Comparison of ENCODE assay signal across 9 mouse cellular contexts in genomic region chr11:48771691-48772090, GRCm38 (mm10). TPM values are rescaled to one million over a fixed set of nuclear protein-coding genes. Genes with fewer than 3 reads are reported as not detected.
DNase-seq lines count a peak whose midpoint lies in the region; ATAC-seq and TF ChIP-seq lines count a peak whose summit lies in the region.
"Had no signal": no experiment of that assay in that cellular context is flagged by ENCODE, and none has a peak within 500 bp of the region (broad histone marks: within the 10 kb centered on the region; RNA-seq: fewer than 3 reads in every experiment).

No protein-coding gene starts in this region.

- H3K27ac ChIP-seq in cerebellum, adult 2 months (ENCODE audit: insufficient read depth, low read length), result no peak overlapping the region
- H3K27ac ChIP-seq in liver, adult 2 months (replicated peaks; ENCODE audit: insufficient read depth, low read depth, low read length), result no peak overlapping the region
- no peak overlapping the region for H3K27ac ChIP-seq in liver, embryonic 11.5 days (ENCODE audit: low read depth, low read length)
- H3K27ac ChIP-seq: midbrain, embryonic 12.5 days had no signal

- no peaks in the 10 kb centered on the region for H3K27me3 ChIP-seq in cerebellum, adult 2 months (ENCODE audit: control insufficient read depth, insufficient read depth, low read length)
- H3K27me3 ChIP-seq in liver, adult 2 months (ENCODE audit: control insufficient read depth, insufficient read depth, low read length), result no peaks in the 10 kb centered on the region
- H3K27me3 ChIP-seq in liver, embryonic 11.5 days (replicated peaks; ENCODE audit: control insufficient read depth, insufficient read depth, low read length), result no peaks in the 10 kb centered on the region
- H3K27me3 ChIP-seq: midbrain, embryonic 12.5 days had no signal

- ATAC-seq in liver, embryonic 11.5 days (replicated peaks; ENCODE audit: low FRiP score), result no peak
- peak; percentile 75 for ATAC-seq in megakaryocyte progenitor cell, adult 5-6 weeks (replicated peaks; ENCODE audit: poor library complexity)

- TF ChIP-seq POLR2A in cerebellum, adult 2 months (IDR thresholded peaks at IDR 0.05; ENCODE audit: borderline replicate concordance, insufficient read depth, low read length), result no peak
- TF ChIP-seq POLR2A in liver, adult 2 months (IDR thresholded peaks at IDR 0.05; ENCODE audit: extremely low read depth, insufficient read depth, low read length), result no peak

- H3K79me2 ChIP-seq in liver, adult 2 months (ENCODE audit: control insufficient read depth, insufficient read depth, low read length), result no peaks in the 10 kb centered on the region

- no peaks in the 10 kb centered on the region for H3K36me3 ChIP-seq in liver, adult 2 months (ENCODE audit: control insufficient read depth, insufficient read depth, low read length)
- H3K36me3 ChIP-seq in liver, embryonic 11.5 days (ENCODE audit: control insufficient read depth, insufficient read depth, low read length), result no peaks in the 10 kb centered on the region
- H3K36me3 ChIP-seq: midbrain, embryonic 12.5 days had no signal

- no peak for DNase-seq in cerebellum, adult 2 months
- DNase-seq in cerebellum, postnatal 36 days, result no peak
- DNase-seq in liver, adult 2 months (ENCODE audit: extremely low read depth, low read depth, low spot score), result peak; percentile 24
- DNase-seq in liver, embryonic 11.5 days (ENCODE audit: low spot score), result no peak
- DNase-seq in brain, adult 2 months (ENCODE audit: low read depth, low spot score), result peak; percentile 46
- no peak for DNase-seq in left cerebral cortex, postnatal 4 days
- no peak for DNase-seq in left cerebral cortex, adult 11 months (ENCODE audit: low spot score)

- peak; percentile 59; the same call in 1 of the 2 replicates for TF ChIP-seq CTCF in cerebellum, adult 2 months (IDR thresholded peaks at IDR 0.05; ENCODE audit: borderline replicate concordance, insufficient read depth, low read depth, low read length)
- TF ChIP-seq CTCF in liver, adult 2 months (IDR thresholded peaks at IDR 0.05; ENCODE audit: low read depth, low read length), result peak; percentile 82

- intact Hi-C loops in left cerebral cortex, postnatal 4 days (cut with DNase I), result loop anchor here (5.0 to 10.0 kb wide), 3 partner anchors 594 to 1927 kb away; no protein-coding TSS in a partner anchor

- no peak overlapping the region for H3K9ac ChIP-seq in liver, adult 2 months (ENCODE audit: low read depth, low read length)
- no peak overlapping the region for H3K9ac ChIP-seq in liver, embryonic 11.5 days (ENCODE audit: low read depth, low read length)
- H3K9ac ChIP-seq: midbrain, embryonic 12.5 days had no signal

- no peak overlapping the region for H3K4me2 ChIP-seq in liver, embryonic 11.5 days
- H3K4me2 ChIP-seq: midbrain, embryonic 12.5 days had no signal

- no peak overlapping the region for H3K4me3 ChIP-seq in cerebellum, adult 2 months (replicated peaks; ENCODE audit: insufficient read depth, low read depth, low read length)
- no peak overlapping the region for H3K4me3 ChIP-seq in liver, adult 2 months (ENCODE audit: insufficient read depth, low read depth, low read length)
- no peak overlapping the region for H3K4me3 ChIP-seq in liver, embryonic 11.5 days (ENCODE audit: low read depth, low read length)
- H3K4me3 ChIP-seq: midbrain, embryonic 12.5 days had no signal

- no peaks in the 10 kb centered on the region for H3K4me1 ChIP-seq in cerebellum, adult 2 months (ENCODE audit: control insufficient read depth, insufficient read depth, low read length)
- H3K4me1 ChIP-seq in liver, adult 2 months (ENCODE audit: control insufficient read depth, insufficient read depth, low read length), result no peaks in the 10 kb centered on the region
- 0 out of 2 replicates have a peak, but pooled peaks cover 2% of the 10 kb centered on the region for H3K4me1 ChIP-seq in liver, embryonic 11.5 days (replicated peaks; ENCODE audit: control insufficient read depth, insufficient read depth, low read length)

- WGBS in cerebellum, adult 2 months, result 4% methylated on average over 2 of the region's 2 CpGs
- 4% methylated on average over 2 of the region's 2 CpGs for WGBS in liver, adult 2 months
- WGBS in liver, embryonic 11.5 days, result 2% methylated on average over 2 of the region's 2 CpGs

- no peaks in the 10 kb centered on the region for H3K9me3 ChIP-seq in liver, embryonic 11.5 days (ENCODE audit: control insufficient read depth, low read length)
- H3K9me3 ChIP-seq: midbrain, embryonic 12.5 days had no signal

RNA-seq across cellular contexts. Expression of gene Rack1, which starts 28.4 kb away (rescaled TPM):
- polyA plus RNA-seq in cerebellum, adult 2 months (2012; rRNA removed), result 426 and 432 TPM in 2 replicates
- total RNA-seq in liver, adult 2 months (2014; rRNA removed), result 507 and 645 TPM in 2 replicates
- polyA plus RNA-seq in liver, adult 2 months (2012; rRNA removed), result 645 and 687 TPM in 2 replicates
- polyA plus RNA-seq in liver, embryonic 11.5 days (2014; fragmentation: Nextera tagmentation; extraction: Ambion mirVana), result 1,154 and 1,248 TPM in 2 replicates
- 3,057 and 3,071 TPM in 2 replicates for total RNA-seq in megakaryocyte progenitor cell, adult 5-6 weeks (2015)
- total RNA-seq in megakaryocyte progenitor cell, adult 5-6 weeks (2017), result 1,485 and 1,729 TPM in 2 replicates
- total RNA-seq in left cerebral cortex, postnatal 4 days (2021), result 100 to 1,000 TPM; 486 to 572 TPM

RNA-seq across cellular contexts. Expression of gene Trim41, which starts 45.5 kb away (rescaled TPM):
- 42.3 and 45.0 TPM in 2 replicates for polyA plus RNA-seq in cerebellum, adult 2 months (2012; rRNA removed)
- 11.4 and 13.2 TPM in 2 replicates for total RNA-seq in liver, adult 2 months (2014; rRNA removed)
- polyA plus RNA-seq in liver, adult 2 months (2012; rRNA removed), result 13.7 and 18.2 TPM in 2 replicates
- 3.5 and 4.5 TPM in 2 replicates for polyA plus RNA-seq in liver, embryonic 11.5 days (2014; fragmentation: Nextera tagmentation; extraction: Ambion mirVana)
- 11.7 and 12.6 TPM in 2 replicates for total RNA-seq in megakaryocyte progenitor cell, adult 5-6 weeks (2015)
- total RNA-seq in megakaryocyte progenitor cell, adult 5-6 weeks (2017), result 63.3 and 72.7 TPM in 2 replicates
- 10 to 100 TPM; 53.6 to 54.3 TPM for total RNA-seq in left cerebral cortex, postnatal 4 days (2021)

RNA-seq across cellular contexts. Expression of gene Trim7, which starts 54.2 kb away (rescaled TPM):
- 4.2 and 4.7 TPM in 2 replicates for polyA plus RNA-seq in cerebellum, adult 2 months (2012; rRNA removed)
- 5.8 and 11.2 TPM in 2 replicates for total RNA-seq in liver, adult 2 months (2014; rRNA removed)
- 11.0 and 16.3 TPM in 2 replicates for polyA plus RNA-seq in liver, adult 2 months (2012; rRNA removed)
- polyA plus RNA-seq in liver, embryonic 11.5 days (2014; fragmentation: Nextera tagmentation; extraction: Ambion mirVana), result 0.18 and 0.38 TPM in 2 replicates
- 0.12 and 0.32 TPM in 2 replicates for total RNA-seq in megakaryocyte progenitor cell, adult 5-6 weeks (2015)
- total RNA-seq in megakaryocyte progenitor cell, adult 5-6 weeks (2017), result 0.51 and 3.5 TPM in 2 replicates
- total RNA-seq in left cerebral cortex, postnatal 4 days (2021), result 10 to 100 TPM in 1 of 2 experiments, 1 to 10 TPM in 1; 9.4 to 12.4 TPM

RNA-seq across cellular contexts. Expression of gene Gm12184, which starts 54.8 kb away (rescaled TPM):
- 30.1 and 34.0 TPM in 2 replicates for polyA plus RNA-seq in cerebellum, adult 2 months (2012; rRNA removed)
- 1.5 and 2.0 TPM in 2 replicates for total RNA-seq in liver, adult 2 months (2014; rRNA removed)
- polyA plus RNA-seq in liver, adult 2 months (2012; rRNA removed), result 5.5 and 5.8 TPM in 2 replicates
- 6.2 and 7.6 TPM in 2 replicates for polyA plus RNA-seq in liver, embryonic 11.5 days (2014; fragmentation: Nextera tagmentation; extraction: Ambion mirVana)
- total RNA-seq in megakaryocyte progenitor cell, adult 5-6 weeks (2015), result 4.6 and 6.8 TPM in 2 replicates
- 14.6 and 22.1 TPM in 2 replicates for total RNA-seq in megakaryocyte progenitor cell, adult 5-6 weeks (2017)
- 1 to 10 TPM in 1 of 2 experiments, under 1 TPM in 1; 0.89 to 2.4 TPM for total RNA-seq in left cerebral cortex, postnatal 4 days (2021)

Comparison
In these comparisons a context has a peak if more than half of its experiments do, and no peak if none do; other contexts are left out.
1. DNase-seq: peak in liver, adult 2 months (single experiment) and brain, adult 2 months (single experiment); none in cerebellum, adult 2 months (0 of 2), cerebellum, postnatal 36 days (0 of 2), liver, embryonic 11.5 days (single experiment), left cerebral cortex, postnatal 4 days (single experiment) and left cerebral cortex, adult 11 months (single experiment).